Mouse (Mus musculus) liver, embryonic 14.5 days (tissue): Measurements from ENCODE around the gene Slc25a48.

Source experiments
- CTCF ChIP-seq: IDR thresholded peaks from 2 replicates; pipeline ENCODE4 v1.5.1; 2016; ENCODE audit warnings: antibody characterized with exemption, low read depth, control low read depth
- EP300 ChIP-seq: IDR thresholded peaks from 2 replicates; pipeline ENCODE4 v1.6.1; 2016; ENCODE audit warnings: antibody characterized with exemption, low read depth

DNA sequence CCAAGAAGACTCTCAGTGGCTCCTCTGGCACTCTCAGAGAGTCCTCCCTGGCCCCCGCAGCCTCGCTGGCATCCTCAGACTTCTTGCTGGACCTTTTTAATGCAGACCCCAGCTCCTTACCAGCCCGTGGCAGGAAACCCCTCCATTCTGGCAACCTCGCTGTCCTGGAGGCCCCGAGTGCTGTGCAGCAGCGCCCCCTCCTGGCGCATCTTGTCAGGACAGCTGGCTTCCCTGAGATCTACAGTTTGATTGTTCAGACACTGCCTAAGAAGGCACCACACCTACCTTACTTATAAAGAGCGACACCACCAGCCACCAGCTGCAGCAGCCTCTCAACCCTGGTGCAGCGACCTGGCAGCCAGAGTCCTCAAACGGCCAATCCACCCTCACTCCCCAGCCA, 4.7 kb upstream of the Slc25a48 start:
- TF ChIP-seq CTCF, result peak; percentile 78
- TF ChIP-seq EP300, result no peak
